Mouse (Mus musculus) lung, postnatal 4 days (tissue): ENCODE results near the gene Ankrd12.
"Not testable (repeated sequence)": the region's sequence is repeated elsewhere in the genome, so short reads cannot be mapped to it uniquely, and the experiment has no call there.

Experiments used
- DNase-seq, 2 experiments: peaks; one replicate each; pipeline ENCODE4 v3.0.0; 2021

Gene Ankrd12

DNA sequence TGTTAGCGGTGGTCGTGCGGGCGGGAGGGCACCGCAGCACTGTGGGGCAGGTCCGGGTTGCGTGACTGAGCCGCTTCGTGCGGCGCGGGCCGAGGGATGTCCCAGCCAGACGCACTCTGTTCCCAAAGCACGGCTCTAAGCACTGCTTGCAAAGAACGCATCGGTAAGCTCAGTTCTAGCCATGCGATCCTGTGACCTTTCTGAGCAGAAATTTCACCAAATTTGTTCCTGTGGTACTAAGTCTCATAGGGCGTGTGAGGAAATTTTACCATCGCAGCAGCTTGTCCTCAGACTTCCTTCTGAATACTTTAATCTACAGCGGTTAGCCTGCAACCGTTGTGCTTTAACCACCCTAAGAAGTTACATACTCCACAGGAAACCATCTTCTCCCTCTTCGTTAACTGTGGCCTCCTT lies 555 bp upstream of the Ankrd12 start:
- DNase-seq: no peak

DNA sequence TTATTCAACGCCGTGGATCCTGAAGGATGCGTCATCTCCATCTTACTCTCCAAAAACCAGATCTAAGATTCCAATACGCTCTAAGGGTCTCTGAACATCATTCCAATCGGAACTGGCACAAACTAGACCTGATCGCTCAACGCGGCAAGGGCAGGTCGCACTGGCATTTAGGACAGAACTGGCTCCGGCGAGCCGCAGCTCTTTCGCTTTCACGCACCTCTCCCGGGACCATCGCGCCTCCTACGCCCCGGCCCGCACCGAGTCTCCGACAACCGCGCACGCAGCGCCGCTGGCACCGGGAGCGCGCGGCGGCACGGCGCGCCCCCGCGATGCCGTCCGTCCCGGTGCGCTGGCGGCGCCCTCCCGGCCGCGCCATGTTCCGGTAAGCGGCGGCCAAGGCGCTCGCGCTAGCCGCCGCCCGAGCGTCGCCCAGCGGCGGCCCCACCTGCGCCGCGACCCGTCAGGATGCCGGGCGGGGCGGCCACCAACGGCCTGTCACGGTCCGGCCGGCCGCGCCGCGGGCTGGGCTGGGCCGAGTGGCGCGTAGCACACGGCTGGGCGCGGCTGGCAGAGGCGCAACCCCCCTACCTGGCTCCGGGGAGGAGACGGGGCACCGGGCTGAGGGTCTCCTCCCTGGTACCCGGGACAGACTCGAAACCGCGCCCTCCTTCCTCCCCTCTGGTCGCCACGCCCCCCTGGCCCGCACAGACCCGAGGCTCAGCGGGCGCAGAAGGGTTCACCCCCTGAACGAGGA lies 538 bp downstream of the Ankrd12 start:
- peak in 1 of 2 experiments; percentile 45 for DNase-seq

DNA sequence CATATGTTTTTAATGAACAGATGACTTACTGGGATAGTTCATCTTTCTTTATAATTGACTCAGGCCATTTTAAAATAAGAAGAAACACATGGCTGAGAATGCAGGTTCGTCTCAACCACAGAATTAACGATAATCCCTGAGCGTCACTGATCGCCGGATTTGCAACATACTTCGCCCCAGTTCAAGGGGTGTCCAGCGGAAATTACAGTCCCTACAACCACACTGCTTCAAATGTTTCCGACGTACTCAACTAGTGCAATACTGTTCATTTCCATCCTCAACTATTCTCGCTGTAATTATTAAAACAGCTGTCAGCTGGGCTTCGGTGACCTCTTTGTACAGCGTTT lies 1.1 kb downstream of the Ankrd12 start:
- DNase-seq: no peak

DNA sequence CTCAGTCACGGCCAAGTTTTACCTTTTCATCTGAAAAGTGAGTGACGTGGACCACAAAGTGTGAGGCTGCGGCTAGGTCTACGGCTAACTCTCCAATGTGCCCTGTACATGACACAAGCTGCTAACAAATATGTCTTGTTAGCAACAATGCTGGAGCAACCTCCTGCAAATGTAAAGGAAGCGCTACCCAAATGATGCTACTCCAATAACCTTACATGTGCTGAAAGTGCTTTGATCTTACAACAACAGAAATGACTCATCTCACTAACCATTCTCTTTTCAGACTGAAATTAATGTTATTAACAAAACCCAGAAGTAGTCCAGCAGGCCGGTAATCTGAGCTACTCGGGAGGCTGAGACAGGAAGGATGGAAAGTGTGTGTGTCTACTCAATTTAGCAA lies 2.9 kb downstream of the Ankrd12 start:
- no peak for DNase-seq

DNA sequence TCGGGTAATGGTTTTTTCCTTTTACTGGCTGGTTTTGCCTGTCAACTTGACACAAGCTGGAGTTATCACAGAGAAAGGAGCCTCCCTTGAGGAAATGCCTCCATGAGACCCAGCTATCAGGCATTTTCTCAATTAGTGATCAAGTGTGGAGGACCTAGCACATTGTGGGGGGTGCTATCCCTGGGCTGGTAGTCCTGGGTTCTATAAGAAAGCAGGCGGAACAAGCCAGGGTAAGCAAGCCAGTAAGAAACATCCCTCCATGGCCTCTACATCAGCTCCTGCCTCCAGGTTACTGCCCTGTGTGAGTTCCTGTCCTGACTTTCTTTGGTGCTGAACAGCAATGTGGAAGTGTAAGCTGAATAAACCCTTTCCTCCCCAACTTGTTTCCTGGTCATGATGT lies 7.9 kb downstream of the Ankrd12 start:
- not testable (repeated sequence) for DNase-seq

DNA sequence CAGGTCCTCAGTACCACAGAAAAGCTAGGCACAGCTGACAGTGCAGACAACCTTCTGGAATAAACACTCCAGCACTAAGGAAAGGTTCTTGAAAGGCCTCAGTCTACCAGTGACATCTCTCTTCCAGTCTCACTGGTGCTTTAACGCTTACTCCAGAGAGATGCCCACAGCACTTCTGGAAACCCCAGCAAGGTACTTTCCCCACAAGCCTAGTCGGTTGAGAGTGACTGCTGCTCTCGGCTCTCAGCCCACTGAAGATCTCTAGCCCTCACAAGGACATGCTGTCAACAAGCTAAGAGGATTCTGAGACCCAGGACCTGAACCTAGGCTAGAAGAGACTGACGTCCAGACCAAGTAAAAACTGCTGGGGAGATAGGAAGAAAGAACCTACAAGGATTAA lies 11.8 kb downstream of the Ankrd12 start:
- no peak for DNase-seq

DNA sequence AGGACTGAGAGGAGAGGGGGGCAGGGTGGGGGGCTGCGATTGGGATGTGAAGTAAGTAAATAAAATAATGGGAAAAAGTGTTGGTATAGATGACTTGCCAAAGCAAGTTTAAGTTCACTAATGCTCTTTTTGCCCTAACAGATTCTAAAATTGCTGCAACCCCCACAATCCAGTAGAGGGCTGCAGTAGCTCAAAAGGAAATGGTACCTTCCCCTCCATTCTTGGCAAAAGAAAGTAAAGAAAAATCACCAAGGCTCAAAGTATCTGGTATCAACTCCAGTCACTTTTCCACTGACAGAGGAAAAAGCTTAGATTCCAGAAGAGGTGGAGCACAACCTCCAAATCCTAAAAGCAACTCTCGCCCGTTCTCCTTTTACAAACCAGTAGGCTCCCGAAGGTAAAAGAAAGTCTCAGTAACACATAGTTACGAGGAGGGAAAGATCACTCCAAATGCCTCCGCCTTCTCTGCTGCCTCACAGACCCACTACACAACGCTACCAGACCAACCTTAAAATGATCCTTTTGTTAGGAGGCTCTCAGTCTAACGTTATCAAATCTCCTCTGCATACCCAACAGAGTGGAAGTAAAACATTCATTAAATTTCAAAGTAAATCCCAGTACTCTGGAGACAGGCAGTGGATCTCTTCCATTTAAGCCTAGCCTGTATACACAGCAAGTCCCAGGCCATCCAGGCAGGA lies 15.5 kb downstream of the Ankrd12 start:
- DNase-seq: no peak

DNA sequence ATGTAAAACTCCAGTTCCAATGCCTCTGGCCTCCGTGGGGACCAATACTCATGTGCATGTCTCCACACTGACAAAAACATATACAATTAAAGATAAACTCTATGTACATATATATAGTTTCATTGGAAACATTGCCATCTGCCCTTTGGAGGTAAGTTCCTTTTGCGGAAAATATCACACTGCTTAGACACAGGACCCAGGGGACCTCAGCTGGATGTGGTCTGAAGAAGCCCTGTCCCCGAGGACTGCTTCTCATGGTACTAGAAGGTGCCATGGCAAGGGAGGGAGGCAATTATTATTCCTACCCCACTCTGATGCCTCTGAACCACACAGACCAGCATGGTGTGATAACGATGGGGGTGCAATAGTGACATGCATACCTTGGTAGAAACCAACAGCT lies 18.7 kb downstream of the Ankrd12 start:
- DNase-seq: no peak

DNA sequence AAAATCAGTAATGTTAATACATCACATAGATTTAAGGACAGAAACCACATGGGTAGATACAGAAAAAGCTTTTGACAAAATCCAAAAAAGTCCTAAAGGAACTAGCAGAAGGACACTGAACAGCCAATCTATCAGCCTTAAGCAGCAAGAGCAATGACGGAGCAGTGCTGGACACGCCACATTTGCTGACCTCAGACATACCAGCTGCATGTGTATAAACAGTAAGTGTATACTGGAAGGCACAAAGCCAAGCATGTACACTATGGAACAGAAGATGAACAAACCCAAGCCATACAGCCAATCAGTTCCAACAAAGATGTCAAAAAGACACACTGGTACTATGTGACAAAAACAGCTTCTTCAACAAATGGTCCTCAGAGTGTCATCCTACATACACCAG lies 19.7 kb downstream of the Ankrd12 start:
- DNase-seq: no peak

DNA sequence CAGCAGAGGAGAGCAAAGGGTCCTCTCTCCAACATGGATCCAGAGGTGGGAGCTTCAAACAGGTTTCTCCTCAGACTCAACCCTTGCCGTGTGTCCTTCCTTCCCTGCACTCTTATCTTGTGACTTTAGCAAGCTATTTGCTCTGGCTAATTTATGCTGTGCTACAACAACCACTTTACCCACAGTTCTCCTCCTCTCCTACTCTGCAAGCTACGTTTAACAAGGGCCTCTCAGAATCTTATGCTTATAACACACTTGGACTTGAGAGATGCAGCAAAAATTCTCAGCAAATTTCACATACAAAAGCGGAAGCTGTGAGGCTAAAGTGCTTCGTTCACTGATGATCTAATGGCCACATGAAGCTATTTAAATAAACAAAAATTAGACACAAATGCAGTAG lies 23.5 kb downstream of the Ankrd12 start:
- DNase-seq: no peak

DNA sequence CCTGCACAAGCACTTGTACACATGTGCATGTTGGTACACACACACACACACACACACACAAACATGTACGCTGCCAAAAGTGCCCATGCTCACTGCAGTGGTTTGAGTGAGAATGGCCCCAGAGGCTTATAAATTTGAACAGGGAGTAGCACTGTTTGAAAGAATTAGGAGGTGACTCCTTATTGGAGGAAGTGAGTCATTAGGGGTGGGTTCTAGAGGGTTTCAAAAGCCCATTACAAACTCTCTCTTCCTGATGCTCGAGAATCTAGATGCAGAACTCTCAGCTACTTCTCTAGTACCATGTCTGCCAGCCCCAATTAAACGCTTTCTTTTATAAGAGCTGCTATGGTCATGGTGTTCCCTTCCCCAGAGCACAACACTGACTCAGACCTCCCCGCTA lies 28.1 kb downstream of the Ankrd12 start:
- no peak for DNase-seq

DNA sequence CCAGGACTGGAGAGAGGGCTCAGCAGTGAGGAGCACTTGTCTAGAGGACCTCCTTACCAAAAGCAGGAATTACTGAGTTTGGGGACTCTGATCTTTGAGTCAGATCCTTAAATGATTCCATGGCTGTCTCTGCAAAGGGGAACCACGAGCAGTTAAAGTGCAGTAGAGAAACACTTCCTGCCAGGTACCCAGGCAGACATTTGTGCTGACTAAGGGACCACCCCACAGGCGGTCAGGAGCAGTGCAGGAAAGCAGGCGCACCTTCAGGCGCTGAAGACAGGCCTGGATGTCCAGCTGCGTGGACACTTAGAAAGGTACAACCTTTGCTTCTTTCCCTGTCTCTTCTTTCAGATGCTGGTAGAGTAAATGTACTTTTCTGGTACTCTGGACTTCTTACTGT lies 28.7 kb downstream of the Ankrd12 start:
- DNase-seq: no peak

DNA sequence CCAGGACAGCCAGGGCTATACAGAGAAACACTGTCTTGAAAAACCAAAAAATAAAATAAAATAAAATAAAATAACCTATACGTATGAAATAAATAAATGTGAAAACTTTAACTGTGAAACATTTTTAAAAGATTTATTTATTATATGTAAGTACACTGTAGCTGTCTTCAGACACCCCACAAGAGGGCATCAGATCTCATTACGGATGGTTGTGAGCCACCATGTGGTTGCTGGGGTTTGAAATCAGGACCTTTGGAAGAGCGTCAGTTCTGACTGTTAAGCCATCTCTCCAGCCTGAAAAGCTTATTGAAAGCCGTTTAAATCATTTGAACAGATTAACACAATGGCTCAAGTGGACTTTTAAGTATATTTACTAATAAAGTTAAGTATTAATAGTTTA lies 33.2 kb downstream of the Ankrd12 start:
- DNase-seq: not testable (repeated sequence)

DNA sequence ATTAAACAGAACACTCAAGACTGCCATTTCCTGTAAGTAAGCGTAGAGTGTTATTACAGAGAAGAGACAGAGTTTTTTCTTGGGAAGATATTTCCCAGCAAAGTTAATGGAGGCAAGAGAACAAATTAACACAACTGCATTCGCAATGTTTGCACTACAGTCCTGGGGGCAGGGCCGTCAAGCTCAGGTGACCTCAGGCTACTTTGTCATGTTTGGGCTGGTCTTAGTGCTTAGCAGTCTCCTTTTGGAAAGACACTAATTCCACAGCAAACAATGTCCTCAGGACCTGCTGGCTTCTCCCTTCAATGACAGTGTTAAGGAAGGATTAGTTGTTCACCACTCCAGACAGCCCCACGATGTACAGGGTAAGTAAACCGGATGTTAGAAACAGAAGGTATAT lies 35.9 kb downstream of the Ankrd12 start:
- DNase-seq: no peak

DNA sequence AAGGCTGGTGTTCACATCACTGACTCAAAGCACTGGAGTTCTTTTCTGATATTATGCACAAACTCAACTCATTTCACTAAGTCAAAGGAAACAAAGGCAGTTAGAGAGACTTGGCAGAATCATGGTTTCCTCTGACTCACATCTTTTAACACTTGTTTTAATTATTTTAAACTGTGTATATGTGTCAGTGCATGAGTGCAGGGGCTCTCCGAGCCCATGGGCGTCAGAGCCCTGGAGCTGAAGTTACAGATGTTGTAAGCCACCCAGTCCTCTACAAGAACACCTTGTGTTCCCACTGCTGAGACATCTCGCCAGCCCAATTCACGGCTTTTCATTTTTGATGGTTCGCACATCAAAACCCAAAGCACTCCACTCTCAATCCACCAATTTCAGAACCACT lies 43.6 kb downstream of the Ankrd12 start:
- DNase-seq: no peak

DNA sequence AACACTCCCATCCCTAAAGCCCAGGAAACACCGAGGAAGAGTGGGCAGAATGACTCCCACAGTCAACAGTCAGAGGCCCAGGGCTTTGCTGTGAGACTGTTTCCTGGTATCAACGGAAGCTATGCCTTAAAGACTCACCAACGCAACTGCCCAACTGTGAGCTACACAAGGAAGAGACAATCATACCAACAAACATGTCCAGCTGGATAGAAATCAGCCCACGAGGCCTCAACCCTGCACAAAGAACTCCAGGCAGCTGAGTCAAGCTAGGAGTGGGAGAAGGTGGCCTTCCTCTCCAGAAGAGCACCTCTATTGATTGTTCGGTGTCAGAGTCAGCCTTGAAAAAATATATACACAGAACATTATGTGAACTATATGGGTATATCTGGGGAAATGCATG lies 44.9 kb downstream of the Ankrd12 start:
- DNase-seq: no peak

DNA sequence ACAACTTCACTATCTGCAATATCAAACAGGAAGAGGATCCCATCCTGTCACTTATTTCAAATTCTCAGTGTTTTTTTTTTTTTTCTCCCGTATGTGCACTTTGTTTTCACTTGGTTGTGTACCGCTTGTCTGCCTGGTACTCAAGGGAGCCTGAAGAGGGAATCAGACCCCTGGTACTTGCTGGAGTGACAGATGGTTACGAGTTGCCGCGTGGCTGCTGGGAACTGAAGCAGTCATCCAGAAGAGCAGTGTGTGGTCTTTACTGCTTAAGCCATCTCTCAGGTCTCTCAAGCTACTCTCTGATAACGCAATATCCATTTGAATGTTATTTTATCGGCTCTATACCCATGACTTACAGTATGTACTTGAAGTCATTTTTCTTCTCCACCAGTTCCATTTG lies 52.7 kb downstream of the Ankrd12 start:
- no peak for DNase-seq

DNA sequence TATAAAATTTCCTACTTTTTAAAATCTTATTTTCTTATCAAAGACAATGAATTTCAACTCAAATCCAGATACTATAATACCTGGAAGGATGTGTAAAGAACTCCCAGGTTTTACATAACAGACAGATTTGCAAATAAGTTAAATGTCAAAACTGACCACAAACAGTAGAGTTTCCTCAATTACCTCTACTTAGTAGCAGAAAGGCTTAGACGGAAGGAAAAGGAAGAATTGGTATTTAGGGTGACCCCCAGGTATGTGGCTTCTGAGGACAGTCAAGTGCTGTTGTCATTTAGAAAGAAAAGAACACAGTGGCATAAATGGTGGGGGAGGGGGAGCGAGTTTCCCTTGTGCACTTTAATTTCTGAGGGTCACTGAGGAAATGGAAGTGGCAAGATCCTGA lies 65.1 kb downstream of the Ankrd12 start:
- DNase-seq: no peak

DNA sequence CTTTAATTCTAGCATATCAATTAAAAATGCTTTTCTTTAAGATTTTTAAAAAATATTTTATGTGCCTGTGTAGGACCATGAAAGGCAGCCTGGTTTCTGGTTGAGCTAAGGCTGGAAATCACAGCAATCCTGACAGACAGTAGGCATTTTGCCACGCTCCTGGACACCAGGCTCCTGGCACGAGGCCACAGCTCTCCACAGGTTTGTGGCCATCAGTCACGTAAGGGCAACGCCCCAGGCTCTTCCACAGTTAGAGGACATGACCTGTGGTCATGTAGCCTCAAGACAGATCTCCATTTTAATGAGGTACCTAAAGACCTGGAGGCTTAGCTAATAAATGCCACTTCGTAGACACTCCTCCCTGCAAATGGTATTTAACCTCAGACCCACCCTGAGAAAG lies 69.0 kb downstream of the Ankrd12 start:
- no peak for DNase-seq

DNA sequence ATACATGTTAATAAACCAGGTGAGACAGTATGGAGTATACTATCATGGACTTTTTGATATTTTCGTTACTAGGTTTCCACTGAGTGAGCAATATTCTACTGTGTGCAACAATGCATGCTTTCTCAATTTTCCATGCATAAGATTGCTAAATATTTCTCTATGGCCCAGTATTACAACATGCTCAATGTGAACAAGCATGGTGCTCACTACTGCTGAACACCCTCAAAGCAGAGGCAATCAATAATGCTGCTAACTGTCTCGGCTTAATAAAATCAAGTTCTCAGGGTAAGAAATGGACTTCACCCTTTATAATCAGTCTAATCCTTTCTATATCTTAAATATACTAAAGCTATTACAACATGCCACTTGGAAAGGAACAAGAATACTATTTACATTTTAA lies 69.4 kb downstream of the Ankrd12 start:
- no peak for DNase-seq

DNA sequence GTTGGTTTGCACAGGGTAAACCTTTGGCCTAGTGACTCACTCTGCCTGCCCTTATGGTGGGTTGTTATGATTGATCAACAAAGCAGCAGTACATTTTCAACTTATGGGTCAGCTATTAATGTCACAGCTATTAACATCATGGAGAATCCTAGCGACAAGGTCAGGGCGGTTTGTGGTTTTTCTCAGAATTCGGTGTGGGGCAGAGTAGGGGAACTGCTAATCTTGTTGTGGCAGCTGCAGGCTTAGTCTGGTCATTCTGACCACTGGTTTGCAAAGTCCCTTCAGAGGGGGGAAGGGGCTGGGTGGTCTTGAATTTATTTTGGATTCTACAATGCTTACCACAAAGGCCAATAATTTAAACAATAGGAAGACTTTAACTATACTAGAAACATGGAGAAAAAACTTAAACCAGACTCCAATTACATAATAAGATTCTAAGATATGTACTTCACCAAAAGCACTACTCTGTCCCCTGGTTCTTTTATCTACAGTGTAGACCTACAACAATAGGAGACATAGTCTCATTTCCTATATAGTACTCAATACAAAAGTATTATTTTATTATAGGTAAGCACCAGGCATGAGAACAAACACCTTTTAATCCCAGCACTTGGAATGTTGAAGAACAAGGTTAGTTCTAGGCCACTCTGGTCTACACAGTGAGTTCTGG lies 88.6 kb downstream of the Ankrd12 start:
- DNase-seq: no peak

DNA sequence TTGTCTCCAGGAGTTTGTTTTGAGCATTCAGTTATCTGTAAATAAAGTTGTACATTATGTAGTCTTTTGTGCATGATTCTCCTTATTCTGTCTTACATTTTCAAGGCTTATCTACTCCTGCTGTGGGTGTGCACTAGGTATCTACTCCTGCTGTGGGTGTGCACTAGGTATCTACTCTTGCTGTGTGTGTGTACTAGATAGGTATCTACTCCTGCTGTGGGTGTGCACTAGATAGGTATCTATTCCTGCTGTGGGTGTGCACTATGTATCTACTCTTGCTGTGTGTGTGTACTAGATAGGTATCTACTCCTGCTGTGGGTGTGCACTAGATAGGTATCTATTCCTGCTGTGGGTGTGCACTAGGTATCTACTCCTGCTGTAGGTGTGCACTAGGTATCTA lies 100.2 kb downstream of the Ankrd12 start:
- not testable (repeated sequence) for DNase-seq

DNA sequence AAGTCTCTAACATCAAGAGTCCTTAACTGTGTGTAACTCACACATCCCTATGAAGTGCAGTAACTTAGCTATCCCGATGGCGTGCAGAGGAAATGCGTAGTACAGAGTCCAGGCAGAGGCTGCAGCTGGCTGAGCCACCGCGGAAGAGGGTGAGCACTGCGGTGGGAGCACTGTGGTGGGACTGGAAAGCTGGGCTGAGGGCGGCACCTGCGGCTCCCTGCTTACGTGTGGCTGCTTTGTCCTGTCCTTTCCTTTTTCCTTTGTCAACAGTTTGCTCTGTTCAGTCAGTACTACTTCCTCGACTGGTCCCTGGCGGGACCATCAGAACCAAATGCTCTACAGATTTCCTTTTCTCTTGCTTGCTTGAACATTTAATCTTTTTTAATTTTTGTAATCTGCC lies 109.1 kb downstream of the Ankrd12 start:
- no peak for DNase-seq

DNA sequence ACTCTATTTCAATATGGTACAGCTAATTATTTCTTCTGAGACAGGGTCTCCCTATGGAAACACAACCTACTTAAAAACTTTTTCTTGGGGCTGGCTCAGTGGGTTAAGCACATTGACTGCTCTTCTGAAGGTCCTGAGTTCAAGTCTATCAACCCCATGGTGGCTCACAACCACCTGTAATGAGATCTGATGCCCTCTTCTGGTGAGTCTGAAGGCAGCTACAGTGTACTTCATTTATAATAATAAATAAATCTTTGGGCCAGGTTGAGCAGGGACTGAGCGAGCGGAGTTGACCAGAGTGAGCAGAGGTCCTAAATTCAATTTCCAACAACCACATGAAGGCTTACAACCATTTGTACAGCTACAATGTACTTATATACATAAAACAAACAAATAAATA lies 114.6 kb downstream of the Ankrd12 start:
- DNase-seq: no peak
